Mouse (Mus musculus) kidney, postnatal 0 days (tissue): ENCODE measurements around the gene Kiss1. TPM values are rescaled to one million over a fixed set of nuclear protein-coding genes. Genes with fewer than 3 reads are reported as not detected.
A peak's percentile ranks its signal among the peaks of the same experiment; 100 is the strongest.

Experiments used
- ATAC-seq: fragments of 200-750 bp; cut with Nextera tagmentation; replicated peaks from 2 replicates; pipeline ENCODE4 v1.8.0; 2017; ENCODE audit warnings: low read depth, moderate number of reproducible peaks, moderate TSS enrichment, moderate library complexity; ENCODE audit not compliant: low FRiP score
- DNase-seq: peaks from one replicate; pipeline ENCODE4 v3.0.0-alpha.2; 2016; ENCODE audit warnings: low spot score
- H3K27ac ChIP-seq: fragments of 300-500 bp; sonication (generic); 2 replicates; pipeline ENCODE4 v1.5.1; 2014; ENCODE audit warnings: mild to moderate bottlenecking
- H3K27me3 ChIP-seq: fragments of 300-500 bp; sonication (generic); 2 replicates; pipeline ENCODE4 v1.6.1; 2014; ENCODE audit warnings: low read length, mixed read lengths; ENCODE audit not compliant: insufficient read depth
- H3K36me3 ChIP-seq: fragments of 300-500 bp; sonication (generic); 2 replicates; pipeline ENCODE4 v1.6.1; 2014; ENCODE audit warnings: low read length, mixed read lengths; ENCODE audit not compliant: insufficient read depth
- H3K4me1 ChIP-seq: fragments of 300-500 bp; sonication (generic); replicated peaks from 2 replicates; pipeline ENCODE4 v1.6.1; 2014; ENCODE audit warnings: antibody characterized with exemption, low read length, mixed read lengths; ENCODE audit not compliant: insufficient read depth
- H3K4me2 ChIP-seq: fragments of 300-500 bp; sonication (generic); 2 replicates; pipeline ENCODE4 v1.6.1; 2014; ENCODE audit warnings: mild to moderate bottlenecking, low read length, moderate library complexity, mixed read lengths
- H3K4me3 ChIP-seq: fragments of 300-500 bp; sonication (generic); replicated peaks from 2 replicates; pipeline ENCODE4 v1.5.1; 2014; ENCODE audit warnings: low read depth, low read length
- H3K9ac ChIP-seq: fragments of 300-500 bp; sonication (generic); 2 replicates; pipeline ENCODE4 v1.6.1; 2014; ENCODE audit warnings: low read depth, low read length
- H3K9me3 ChIP-seq: fragments of 300-500 bp; sonication (generic); replicated peaks from 2 replicates; pipeline ENCODE4 v1.6.1; 2016; ENCODE audit warnings: low read length, inconsistent platforms, mixed read lengths
- CTCF ChIP-seq: IDR thresholded peaks from 2 replicates; pipeline ENCODE4 v1.5.1; 2016; ENCODE audit warnings: antibody characterized with exemption, low read depth, mild to moderate bottlenecking, moderate library complexity
- WGBS: fragments of 180-500 bp; shearing (Covaris S2); extraction: QIAGEN DNeasy Blood & Tissue Kit; methylation state at CpG from one replicate; pipeline ENCODE4 v1.1.7; 2014; 5-methylcytosine and 5-hydroxymethylcytosine counted together
- polyA plus RNA-seq: library from polyadenylated mRNA; unstranded; fragments of >200 nt; fragmentation: Nextera tagmentation; extraction: Ambion mirVana; gene quantifications from 2 replicates; pipeline ENCODE4 v1.2.1, GENCODE M21; 2015

The Kiss1 gene
- polyA plus RNA-seq, 1 experiment from 2014 or later: not detected

GRCm38 (mm10) chr1:133363276-133364021 is 41.8 kb downstream of the Kiss1 start, which contains the start of gene Etnk2:
Etnk2 (plus strand) TSS chr1:133363572.
- H3K4me3 ChIP-seq: peak within 1 kb of the TSS; percentile 50
- H3K27ac ChIP-seq: no peak within 1 kb of the TSS
- WGBS: 1% methylated on average over 51 of the region's 52 CpGs
- peaks cover 8% of the 10 kb centered on the region for H3K4me1 ChIP-seq
- H3K27me3 ChIP-seq: no peaks in the 10 kb centered on the region
- H3K9me3 ChIP-seq: no peaks in the 10 kb centered on the region
- ATAC-seq: peak; percentile 79
- H3K4me2 ChIP-seq: peak within 1 kb of the TSS; percentile 84
- TF ChIP-seq CTCF: no peak
- no peaks in the 10 kb centered on the region for H3K36me3 ChIP-seq
- peak within 1 kb of the TSS; percentile 40 for H3K9ac ChIP-seq
- DNase-seq: peak; percentile 75

DNA sequence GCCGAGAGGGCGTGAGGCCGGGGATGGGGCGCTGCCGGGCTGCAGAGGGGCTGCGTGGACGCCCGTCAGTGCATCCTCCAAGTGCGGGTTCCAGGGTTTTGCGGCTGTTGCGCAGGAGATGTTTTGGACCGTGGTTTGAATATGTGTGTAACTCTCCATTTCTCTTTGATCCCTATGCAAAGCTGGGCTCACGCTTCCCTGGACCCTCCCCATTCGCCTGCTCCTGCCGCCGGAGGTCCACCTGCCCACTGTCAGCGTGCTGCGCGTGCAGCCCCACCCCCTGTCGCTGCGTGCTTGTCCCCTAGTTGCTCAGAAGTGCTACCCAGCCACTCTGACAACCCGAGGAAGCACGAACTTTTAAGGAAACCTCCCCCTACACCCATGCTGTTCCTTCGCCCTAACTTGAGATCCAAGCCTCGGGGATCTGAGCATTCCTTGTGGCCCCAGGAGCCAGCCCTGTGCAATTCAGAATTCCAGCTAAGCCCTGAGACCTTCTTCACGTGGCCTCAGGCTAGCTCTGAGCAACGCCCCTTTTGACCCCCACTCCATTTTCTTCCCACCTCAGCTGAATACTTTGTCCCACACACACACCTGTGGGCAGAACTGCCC is 42.5 kb downstream of the Kiss1 start:
- TF ChIP-seq CTCF: no peak
- H3K9ac ChIP-seq: peak overlapping the region; percentile 40
- no peaks in the 10 kb centered on the region for H3K9me3 ChIP-seq
- H3K4me2 ChIP-seq: peak overlapping the region; percentile 84
- no peaks in the 10 kb centered on the region for H3K36me3 ChIP-seq
- H3K4me3 ChIP-seq: peak overlapping the region; percentile 50
- DNase-seq (no peak), ATAC-seq (no peak)
- H3K4me1 ChIP-seq: peaks cover 8% of the 10 kb centered on the region
- no peak overlapping the region for H3K27ac ChIP-seq
- no peaks in the 10 kb centered on the region for H3K27me3 ChIP-seq
- WGBS: 6% methylated on average over 27 of the region's 27 CpGs

GRCm38 (mm10) chr1:133364890-133365289 is 43.2 kb downstream of the Kiss1 start:
- no peaks in the 10 kb centered on the region for H3K9me3 ChIP-seq
- TF ChIP-seq CTCF: no peak
- no peak for DNase-seq
- no peak overlapping the region for H3K27ac ChIP-seq
- no peaks in the 10 kb centered on the region for H3K27me3 ChIP-seq
- ATAC-seq: no peak
- H3K4me1 ChIP-seq: peaks cover 8% of the 10 kb centered on the region
- H3K36me3 ChIP-seq: no peaks in the 10 kb centered on the region
- H3K9ac ChIP-seq: no peak overlapping the region
- H3K4me2 ChIP-seq: no peak overlapping the region
- WGBS: 66% methylated on average over 2 of the region's 2 CpGs
- H3K4me3 ChIP-seq: no peak overlapping the region

GRCm38 (mm10) chr1:133366951-133367605 is 45.4 kb downstream of the Kiss1 start:
- H3K9ac ChIP-seq: no peak overlapping the region
- 40% methylated on average over 10 of the region's 10 CpGs for WGBS
- no peak for TF ChIP-seq CTCF
- DNase-seq (no peak), ATAC-seq (no peak)
- no peak overlapping the region for H3K27ac ChIP-seq
- no peaks in the 10 kb centered on the region for H3K36me3 ChIP-seq
- H3K4me1 ChIP-seq: peaks cover 8% of the 10 kb centered on the region
- H3K4me3 ChIP-seq: no peak overlapping the region
- H3K4me2 ChIP-seq: no peak overlapping the region
- no peaks in the 10 kb centered on the region for H3K27me3 ChIP-seq
- H3K9me3 ChIP-seq: no peaks in the 10 kb centered on the region

- Histone ChIP-seq H3K9me3 (no peaks in the 10 kb centered on the region), H3K9ac (no peak overlapping the region), H3K27ac (no peak overlapping the region; the same call in 1 of the 2 replicates), H3K4me3 (no peak overlapping the region), H3K27me3 (no peaks in the 10 kb centered on the region), H3K36me3 (no peaks in the 10 kb centered on the region), H3K4me1 (peaks cover 8% of the 10 kb centered on the region), H3K4me2 (no peak overlapping the region)
- TF ChIP-seq CTCF: no peak
- no peak for ATAC-seq
- peak; percentile 40 for DNase-seq
- 22% methylated on average over 11 of the region's 11 CpGs for WGBS
Measured at GRCm38 (mm10) chr1:133367606-133368488, 46.2 kb downstream of the Kiss1 start.

DNA sequence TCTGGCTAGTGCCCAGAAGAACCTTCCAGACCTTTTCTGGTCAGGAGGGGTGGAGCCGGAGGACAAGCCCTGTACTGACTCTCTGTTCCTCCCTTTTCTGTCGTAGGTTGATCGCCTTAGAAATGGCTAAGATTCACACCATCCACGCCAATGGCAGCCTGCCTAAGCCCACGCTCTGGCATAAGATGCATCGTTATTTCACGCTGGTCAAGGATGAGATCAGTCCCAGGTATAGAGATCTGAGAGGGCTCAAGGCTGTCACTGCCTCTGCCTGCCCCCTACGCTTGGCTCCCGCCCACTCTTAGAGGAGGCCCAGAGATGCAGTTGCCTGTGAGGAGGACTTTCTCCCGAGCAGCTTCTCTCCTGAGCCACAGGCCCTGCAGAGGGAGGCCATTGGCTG is 47.0 kb downstream of the Kiss1 start:
- ATAC-seq: no peak
- no peak for DNase-seq
- H3K27me3 ChIP-seq: no peaks in the 10 kb centered on the region

More for the DNA sequence above, 47.0 kb downstream of the Kiss1 start:
- Histone ChIP-seq H3K4me3 (no peak overlapping the region), H3K9ac (no peak overlapping the region), H3K36me3 (no peaks in the 10 kb centered on the region), H3K4me1 (peaks cover 8% of the 10 kb centered on the region), H3K27ac (no peak overlapping the region), H3K9me3 (no peaks in the 10 kb centered on the region), H3K4me2 (no peak overlapping the region)
- TF ChIP-seq CTCF: no peak
- 60% methylated on average over 10 of the region's 10 CpGs for WGBS
